Mouse (Mus musculus) urinary bladder, postnatal 4 days (tissue): ENCODE measurements around the gene B4galt3.
"Not testable (repeated sequence)": the region's sequence is repeated elsewhere in the genome, so short reads cannot be mapped to it uniquely, and the experiment has no call there.

Experiments
- DNase-seq, 2 experiments: peaks; one replicate each; pipeline ENCODE4 v3.0.0; 2021 to 2022; ENCODE audit warnings: low spot score in 2 of 2

The B4galt3 gene

GRCm38 (mm10) chr1:171240911-171241310, 29.2 kb upstream of the B4galt3 start:
- no peak for DNase-seq

- DNase-seq, result not testable (repeated sequence)
Observed at GRCm38 (mm10) chr1:171241952-171242351, 28.2 kb upstream of the B4galt3 start.

DNA sequence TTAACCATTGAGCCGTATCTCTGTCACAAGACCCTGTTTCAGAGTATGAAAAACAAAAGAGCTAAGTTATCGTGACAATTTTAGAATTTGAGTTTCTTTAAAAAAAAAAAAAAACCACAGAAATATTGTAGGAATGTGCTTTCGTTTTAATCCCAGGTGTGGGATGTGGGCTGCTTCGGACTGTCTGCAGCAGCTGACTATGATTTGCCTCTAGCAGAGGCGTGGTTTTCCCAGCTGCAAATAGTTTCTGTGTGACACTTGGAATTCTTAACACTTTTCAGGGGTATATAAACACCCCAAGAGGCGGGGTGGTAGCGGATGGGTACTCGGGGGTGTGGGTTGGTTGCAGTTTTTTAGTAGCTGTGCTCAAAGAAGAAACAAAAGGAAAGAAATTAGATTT, 24.8 kb upstream of the B4galt3 start:
- no peak for DNase-seq

GRCm38 (mm10) chr1:171246709-171247452, 23.2 kb upstream of the B4galt3 start:
- DNase-seq, result peak; percentile 96 to 97

GRCm38 (mm10) chr1:171247453-171247841, 22.7 kb upstream of the B4galt3 start:
- no peak for DNase-seq

DNA sequence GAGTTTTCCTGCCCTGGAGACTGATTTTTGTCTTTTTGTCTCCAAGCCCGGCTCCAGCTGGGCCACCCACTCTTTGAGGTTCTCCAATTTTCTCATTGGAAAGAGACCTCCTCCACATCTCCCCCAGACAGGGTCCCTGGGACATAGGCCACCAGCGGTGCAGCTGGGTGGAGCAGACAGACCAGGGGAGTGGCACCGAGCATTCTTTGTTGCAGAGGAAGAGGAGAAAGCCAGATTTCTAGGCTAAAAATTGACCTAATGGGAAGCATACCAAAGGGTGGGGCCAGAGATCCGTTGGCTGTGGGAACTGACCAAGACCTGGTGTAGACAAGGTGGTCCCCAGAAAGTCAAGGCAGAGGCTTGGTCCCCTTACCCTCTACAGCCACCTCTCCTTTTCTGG, 22.2 kb upstream of the B4galt3 start:
- no peak for DNase-seq

- DNase-seq, result no peak
Observed at GRCm38 (mm10) chr1:171248386-171249226, 21.5 kb upstream of the B4galt3 start.

GRCm38 (mm10) chr1:171249913-171250600, 20.1 kb upstream of the B4galt3 start, which contains the start of gene Adamts4:
Adamts4 (plus strand) TSS chr1:171250421.
- DNase-seq, result peak in 1 of 2 experiments; percentile 46

GRCm38 (mm10) chr1:171250680-171251593, 19.2 kb upstream of the B4galt3 start, which contains the start of gene Ndufs2:
Ndufs2 (minus strand) TSS chr1:171251388.
- DNase-seq, result peak in 1 of 2 experiments; percentile 44

GRCm38 (mm10) chr1:171251594-171252324, 18.4 kb upstream of the B4galt3 start:
- peak in 1 of 2 experiments; percentile 54 for DNase-seq

GRCm38 (mm10) chr1:171252415-171252814, 17.7 kb upstream of the B4galt3 start:
- DNase-seq, result no peak

GRCm38 (mm10) chr1:171256095-171256818, 13.9 kb upstream of the B4galt3 start:
- no peak for DNase-seq

GRCm38 (mm10) chr1:171256937-171257548, 13.1 kb upstream of the B4galt3 start:
- DNase-seq, result peak in 1 of 2 experiments; percentile 45

DNA sequence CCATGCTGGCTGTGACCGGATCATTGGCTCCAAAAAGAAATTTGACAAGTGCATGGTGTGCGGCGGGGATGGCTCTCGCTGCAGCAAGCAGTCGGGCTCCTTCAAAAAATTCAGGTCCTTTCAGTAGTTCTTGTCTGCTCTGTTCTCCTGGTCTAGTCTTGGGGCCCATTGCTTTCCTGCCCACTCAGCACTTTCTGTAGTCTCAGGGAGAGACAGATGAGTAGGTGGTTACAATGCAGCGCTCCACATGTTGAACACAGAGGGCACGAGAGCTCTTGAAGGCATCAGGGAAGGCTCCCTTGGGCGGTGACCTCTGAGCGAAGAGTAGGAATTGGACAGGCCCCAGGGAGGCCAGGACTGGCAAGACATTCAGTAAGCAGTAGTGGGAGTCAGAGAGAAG, 12.3 kb upstream of the B4galt3 start:
- DNase-seq, result no peak

GRCm38 (mm10) chr1:171258921-171259320, 11.2 kb upstream of the B4galt3 start:
- no peak for DNase-seq

DNA sequence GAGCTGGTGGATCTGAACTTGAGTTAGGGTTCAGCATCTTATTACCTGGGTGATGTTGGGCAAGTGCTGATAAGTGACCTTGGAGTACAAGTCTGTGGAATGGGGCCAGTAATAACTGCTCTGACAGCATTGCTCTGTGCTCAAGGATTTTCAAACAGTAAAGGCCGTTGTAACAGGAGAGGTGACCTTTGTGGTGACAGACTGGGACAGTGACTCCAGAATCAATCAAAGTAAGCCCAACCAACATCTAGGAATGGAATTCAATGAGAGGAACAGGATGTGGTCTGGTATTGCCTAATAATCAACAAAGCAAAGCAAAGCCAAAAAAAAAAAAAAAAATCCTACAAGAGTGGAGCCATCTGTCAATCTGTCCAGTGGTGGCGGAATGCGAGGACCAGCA, 9.8 kb upstream of the B4galt3 start:
- DNase-seq, result no peak

DNA sequence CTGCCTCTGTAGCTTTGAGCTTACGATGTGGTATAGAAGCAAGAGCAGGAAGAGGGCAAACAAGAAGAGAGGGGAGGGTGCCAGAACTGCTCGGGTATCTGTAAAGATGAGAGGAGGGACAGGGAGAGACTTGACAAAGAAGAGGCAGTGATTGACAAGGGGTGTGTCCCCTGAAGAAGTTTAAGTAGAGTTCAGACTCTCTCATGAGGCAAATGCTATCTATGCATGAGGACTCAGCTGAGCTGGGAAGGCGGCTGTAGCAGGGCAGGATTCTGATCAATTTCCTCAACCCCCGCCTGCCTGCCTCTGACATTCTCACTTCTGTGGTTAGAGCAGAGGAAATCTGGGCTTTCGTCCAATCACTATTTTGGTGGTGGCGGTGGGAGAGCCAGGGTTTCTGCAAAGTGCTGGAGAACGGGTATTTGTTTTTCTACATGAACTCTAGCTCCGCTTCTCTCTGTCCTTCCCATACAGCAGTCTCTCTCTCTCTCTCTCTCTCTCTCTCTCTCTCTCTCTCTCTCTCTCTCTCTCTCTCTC, 7.5 kb upstream of the B4galt3 start:
- peak in 1 of 2 experiments; percentile 71 for DNase-seq

DNA sequence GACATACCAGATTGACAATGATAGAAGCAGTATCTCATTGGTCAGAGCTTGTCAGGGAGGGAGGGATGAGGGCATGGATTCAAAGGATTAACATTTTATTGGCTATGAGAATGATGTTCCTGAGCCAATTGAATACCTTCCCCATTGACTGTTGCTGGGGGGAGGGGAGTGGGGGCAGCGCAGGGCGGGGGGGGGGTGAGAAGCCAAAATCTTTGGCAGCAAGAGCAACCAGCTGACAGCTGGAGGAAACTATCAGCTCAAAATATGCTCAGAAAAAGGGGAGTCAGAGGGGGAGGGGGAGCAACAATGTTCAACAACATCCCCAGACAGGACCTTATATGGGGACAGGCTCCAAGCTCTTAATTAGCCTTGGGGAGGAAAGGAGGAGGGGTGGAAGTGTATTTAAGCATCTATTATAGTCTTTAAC, 6.9 kb upstream of the B4galt3 start:
- DNase-seq, result no peak
